Mouse (Mus musculus): ENCODE results near the gene Ctsll3.

- TF ChIP-seq CTCF (IDR thresholded peaks at IDR 0.05; ENCODE audit: borderline replicate concordance, extremely low read depth, insufficient read depth, insufficient read length) (no peak), POLR2A (IDR thresholded peaks at IDR 0.05; ENCODE audit: borderline replicate concordance, extremely low read depth, insufficient read depth, insufficient read length, poor library complexity, severe bottlenecking) (no peak)
Observed at GRCm38 (mm10) chr13:60753216-60753615, 49.4 kb downstream of the Ctsll3 start.
